Mouse (Mus musculus) cerebellum, adult 9-10 months (tissue): ENCODE results near the gene Dtymk.
"Not testable (repeated sequence)": the region's sequence is repeated elsewhere in the genome, so short reads cannot be mapped to it uniquely, and the experiment has no call there.

ENCODE experiments used
- DNase-seq: peaks from one replicate; pipeline ENCODE4 v3.0.0; 2022

The Dtymk gene

GRCm38 (mm10) chr1:93803556-93804507, 2.1 kb upstream of the Dtymk start, which contains the start of gene Ing5:
Ing5 (plus strand) TSS chr1:93803965.
- DNase-seq: peak; percentile 100

- DNase-seq: peak; percentile 56
These were observed 1.0 kb upstream of the Dtymk start for GRCm38 (mm10) chr1:93802771-93803170.

GRCm38 (mm10) chr1:93800670-93801503, 847 bp downstream of the Dtymk start:
- peak; percentile 69 for DNase-seq

- no peak for DNase-seq
These were observed 5.8 kb downstream of the Dtymk start for GRCm38 (mm10) chr1:93795886-93796285.

GRCm38 (mm10) chr1:93794526-93794925, 7.2 kb downstream of the Dtymk start:
- no peak for DNase-seq

- DNase-seq: no peak
These were observed 14.8 kb downstream of the Dtymk start for GRCm38 (mm10) chr1:93786912-93787311.

- no peak for DNase-seq
These were observed 25.0 kb downstream of the Dtymk start for GRCm38 (mm10) chr1:93776686-93777085.

- no peak for DNase-seq
These were observed 31.8 kb downstream of the Dtymk start for GRCm38 (mm10) chr1:93769901-93770300.

- no peak for DNase-seq
These were observed 34.1 kb downstream of the Dtymk start for GRCm38 (mm10) chr1:93767600-93767999.

GRCm38 (mm10) chr1:93764871-93765591, 36.7 kb downstream of the Dtymk start:
- no peak for DNase-seq

- not testable (repeated sequence) for DNase-seq
These were observed 38.2 kb downstream of the Dtymk start for GRCm38 (mm10) chr1:93763531-93763930.

GRCm38 (mm10) chr1:93760076-93760475, 41.7 kb downstream of the Dtymk start:
- no peak for DNase-seq

- peak; percentile 20 for DNase-seq
These were observed 45.6 kb downstream of the Dtymk start for GRCm38 (mm10) chr1:93756154-93756553.

GRCm38 (mm10) chr1:93755618-93756017, 46.1 kb downstream of the Dtymk start:
- DNase-seq: no peak

GRCm38 (mm10) chr1:93755291-93755610, 46.5 kb downstream of the Dtymk start:
- DNase-seq: no peak

- peak; percentile 93 for DNase-seq
These were observed 47.0 kb downstream of the Dtymk start, which contains the start of gene Thap4 for GRCm38 (mm10) chr1:93754573-93755290. Thap4 (minus strand) TSS chr1:93754864.

- peak; percentile 65 for DNase-seq
These were observed 47.7 kb downstream of the Dtymk start for GRCm38 (mm10) chr1:93753911-93754572.

GRCm38 (mm10) chr1:93751290-93751689, 50.4 kb downstream of the Dtymk start, which contains the start of gene Atg4b:
Atg4b (plus strand) TSS chr1:93751500.
- peak; percentile 28 for DNase-seq

GRCm38 (mm10) chr1:93748539-93748938, 53.2 kb downstream of the Dtymk start:
- DNase-seq: no peak

GRCm38 (mm10) chr1:93746179-93746578, 55.6 kb downstream of the Dtymk start:
- no peak for DNase-seq

- DNase-seq: no peak
These were observed 58.8 kb downstream of the Dtymk start for GRCm38 (mm10) chr1:93742910-93743309.
